Mouse (Mus musculus) embryonic fibroblast, embryonic 13.5 days (primary cell): ENCODE results near the gene Pde4dip. TPM values are rescaled to one million over a fixed set of nuclear protein-coding genes. Genes with fewer than 3 reads are reported as not detected.

Experiments
- H3K27ac ChIP-seq: 2 replicates; pipeline ENCODE4 v1.5.1; 2012; ENCODE audit warnings: low read length, control low read depth, inconsistent platforms; ENCODE audit not compliant: insufficient read depth
- H3K4me1 ChIP-seq: 2 replicates; pipeline ENCODE4 v1.6.1; 2011; ENCODE audit warnings: low read length; ENCODE audit not compliant: control insufficient read depth, insufficient read depth
- H3K4me3 ChIP-seq: 2 replicates; pipeline ENCODE4 v1.5.1; 2011; ENCODE audit warnings: mild to moderate bottlenecking, control low read depth, low read length; ENCODE audit not compliant: insufficient read depth
- CTCF ChIP-seq: IDR thresholded peaks from 2 replicates; pipeline ENCODE4 v1.5.1; 2011; ENCODE audit warnings: mild to moderate bottlenecking, control low read depth, low read length, moderate library complexity, borderline replicate concordance; ENCODE audit not compliant: insufficient read depth
- POLR2A ChIP-seq: IDR thresholded peaks from 2 replicates; pipeline ENCODE4 v1.6.1; 2011; ENCODE audit warnings: low read depth, mild to moderate bottlenecking, control low read depth, low read length, moderate library complexity
- polyA plus RNA-seq: library from polyadenylated mRNA; stranded (reverse); fragments of >200 nt; gene quantifications from 2 replicates; pipeline ENCODE4 v1.2.4, GENCODE M21; 2011; ENCODE audit warnings: low read depth; ENCODE audit not compliant: missing spikeins, insufficient read length

Gene Pde4dip
- polyA plus RNA-seq, 1 experiment: 43.1 TPM

DNA sequence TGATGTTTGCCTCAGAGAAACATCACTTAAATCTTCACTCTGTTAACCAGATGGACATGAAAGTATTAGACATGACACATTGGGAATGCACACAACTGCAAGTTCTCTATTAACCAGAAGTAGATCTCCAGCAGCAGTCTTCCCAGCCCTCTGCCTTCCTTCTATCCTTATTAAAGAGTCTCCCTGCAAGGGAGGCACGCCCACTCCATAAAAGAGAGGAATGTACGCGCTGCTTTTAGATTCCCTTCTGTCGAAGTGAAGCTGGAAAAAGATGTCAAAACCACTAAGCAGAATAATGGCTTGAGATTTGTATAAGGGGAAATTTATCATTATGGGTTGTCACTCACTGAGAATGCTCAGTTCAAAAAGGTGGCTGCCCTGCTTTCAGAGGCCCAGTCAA lies 42.1 kb downstream of the Pde4dip start:
- no peak for TF ChIP-seq CTCF
- no peak for TF ChIP-seq POLR2A
- no peak overlapping the region for H3K27ac ChIP-seq
- H3K4me3 ChIP-seq: no peak overlapping the region
- H3K4me1 ChIP-seq: no peaks in the 10 kb centered on the region

DNA sequence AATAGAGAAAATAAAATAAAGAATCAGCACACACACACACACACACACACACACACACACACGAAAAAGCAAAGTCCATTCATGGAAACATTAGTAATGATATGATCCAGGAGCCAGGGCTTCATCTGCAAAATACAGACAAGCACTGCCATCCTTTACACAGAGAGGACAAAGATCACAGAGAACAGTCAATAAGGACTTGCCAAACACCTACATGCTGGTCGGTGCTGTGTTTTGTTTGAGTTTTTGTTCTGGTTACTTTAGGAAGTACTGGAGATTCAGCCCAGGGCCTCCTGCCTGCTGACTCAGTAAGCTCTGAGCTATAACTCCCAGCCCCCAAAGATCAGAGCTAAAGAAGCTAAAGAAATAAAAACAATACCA lies 43.7 kb downstream of the Pde4dip start:
- Histone ChIP-seq H3K27ac (no peak overlapping the region), H3K4me1 (peaks cover 4% of the 10 kb centered on the region; the same call in 1 of the 2 replicates), H3K4me3 (no peak overlapping the region)
- TF ChIP-seq POLR2A: no peak

GRCm38 (mm10) chr3:97844163-97844820 lies 44.2 kb downstream of the Pde4dip start:
- Histone ChIP-seq H3K27ac (no peak overlapping the region), H3K4me3 (no peak overlapping the region), H3K4me1 (peaks cover 9% of the 10 kb centered on the region)
- no peak for TF ChIP-seq POLR2A

DNA sequence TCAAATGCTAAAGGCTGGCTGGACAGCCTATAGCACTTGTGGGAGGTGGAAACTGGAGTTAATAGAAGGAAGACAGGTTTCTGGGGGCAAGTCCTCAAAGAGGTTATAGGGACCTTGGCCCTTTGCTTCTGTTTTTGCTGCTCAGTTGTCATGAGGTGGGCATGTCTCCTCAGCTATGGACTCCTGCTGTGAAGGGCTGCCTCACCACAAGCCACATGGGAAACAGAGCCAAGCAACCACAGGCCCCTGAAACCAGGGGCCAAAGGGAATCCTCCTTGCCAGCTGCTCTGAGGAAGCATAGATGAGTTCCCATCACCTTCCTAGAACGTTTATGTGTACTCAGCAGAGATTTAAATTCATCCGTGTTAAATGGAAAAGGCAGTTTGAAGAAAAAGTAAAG lies 45.9 kb downstream of the Pde4dip start:
- no peak overlapping the region for H3K4me3 ChIP-seq

DNA sequence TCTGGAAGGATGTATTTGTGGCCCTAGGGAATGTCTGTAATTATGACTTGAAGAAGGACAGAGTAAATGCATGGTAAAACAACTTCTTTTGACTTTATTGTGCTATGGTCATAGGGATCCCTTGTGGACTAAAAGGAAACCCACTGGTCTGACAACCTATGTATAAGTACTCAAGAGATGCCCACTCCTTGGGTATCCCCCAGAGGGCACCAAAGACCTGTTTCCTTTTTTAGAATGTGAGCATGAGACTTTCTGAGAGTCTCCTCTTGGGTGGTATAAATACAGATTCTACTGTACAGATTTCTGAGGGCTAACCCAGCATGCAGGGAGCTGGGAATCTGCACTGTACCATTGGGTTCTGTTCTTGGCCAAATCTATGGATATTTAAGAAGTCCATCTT lies 48.1 kb downstream of the Pde4dip start:
- no peak overlapping the region for H3K27ac ChIP-seq
- peaks cover 11% of the 10 kb centered on the region for H3K4me1 ChIP-seq
- no peak for TF ChIP-seq CTCF
- no peak for TF ChIP-seq POLR2A
- no peak overlapping the region for H3K4me3 ChIP-seq

More for the DNA sequence above, 45.9 kb downstream of the Pde4dip start:
- H3K4me1 ChIP-seq: peaks cover 11% of the 10 kb centered on the region
- TF ChIP-seq CTCF (no peak), POLR2A (no peak)
- no peak overlapping the region for H3K27ac ChIP-seq

GRCm38 (mm10) chr3:97835888-97836287 lies 52.6 kb downstream of the Pde4dip start:
- TF ChIP-seq POLR2A (no peak), CTCF (no peak)
- H3K4me1 ChIP-seq: peaks cover 11% of the 10 kb centered on the region
- H3K4me3 ChIP-seq: no peak overlapping the region
- H3K27ac ChIP-seq: peak overlapping the region; percentile 58

DNA sequence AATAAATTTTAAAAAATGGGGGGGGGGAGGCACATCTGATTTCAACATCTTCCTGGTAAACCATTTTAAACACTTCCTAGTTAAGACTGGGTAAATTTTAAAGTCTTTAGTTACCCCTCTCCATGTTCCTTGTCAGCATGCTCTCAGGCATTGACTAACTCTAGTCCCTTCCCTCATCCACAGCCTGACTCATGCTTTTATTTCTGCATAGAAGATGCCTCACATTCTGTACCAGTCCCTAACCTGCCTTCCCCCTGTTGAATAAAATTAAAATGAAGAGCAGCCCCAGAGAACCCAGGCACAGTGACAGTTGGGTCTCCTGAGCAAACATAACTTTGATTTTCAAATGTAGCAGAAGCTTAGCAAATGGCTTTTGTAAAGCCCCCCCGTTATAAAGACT lies 53.9 kb downstream of the Pde4dip start:
- H3K4me1 ChIP-seq: peaks cover 8% of the 10 kb centered on the region
- no peak overlapping the region for H3K4me3 ChIP-seq
- TF ChIP-seq CTCF (no peak), POLR2A (no peak)
- no peak overlapping the region for H3K27ac ChIP-seq

- TF ChIP-seq CTCF (no peak), POLR2A (no peak)
- Histone ChIP-seq H3K27ac (no peak overlapping the region), H3K4me3 (no peak overlapping the region), H3K4me1 (peaks cover 9% of the 10 kb centered on the region)
These were observed 56.8 kb downstream of the Pde4dip start for GRCm38 (mm10) chr3:97831564-97832320.

DNA sequence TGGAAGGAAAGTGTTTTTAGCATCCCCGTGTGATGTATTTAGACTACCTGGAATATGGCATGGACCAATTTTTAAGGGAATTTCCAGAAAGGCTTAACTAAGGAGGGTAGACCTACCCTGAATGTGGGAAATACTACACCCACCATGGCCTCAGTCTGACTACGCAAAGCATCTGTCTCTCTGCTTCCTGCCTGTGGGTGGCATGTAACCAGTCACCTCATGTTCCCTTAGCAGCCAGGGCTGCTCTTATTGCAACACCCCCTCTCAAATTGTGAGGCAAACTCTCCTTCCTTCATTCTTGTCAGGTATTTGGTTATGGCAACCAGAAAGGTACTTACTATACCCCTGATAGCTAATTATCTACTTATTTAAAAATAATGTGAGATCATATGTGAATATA lies 57.9 kb downstream of the Pde4dip start:
- Histone ChIP-seq H3K27ac (no peak overlapping the region), H3K4me3 (no peak overlapping the region), H3K4me1 (peaks cover 9% of the 10 kb centered on the region)
- TF ChIP-seq CTCF (no peak), POLR2A (no peak)

GRCm38 (mm10) chr3:97830122-97830521 lies 58.4 kb downstream of the Pde4dip start:
- no peak overlapping the region for H3K27ac ChIP-seq
- peaks cover 9% of the 10 kb centered on the region for H3K4me1 ChIP-seq
- no peak overlapping the region for H3K4me3 ChIP-seq
- TF ChIP-seq CTCF: no peak
- no peak for TF ChIP-seq POLR2A
